Mouse (Mus musculus) stomach, postnatal 0 days (tissue): ENCODE measurements at regions not wholly inside any gene's neighbourhood (a gene's known extent, or its start where the extent isn't known, plus 50 kb on each side); places are given as distances from the start of the nearest gene placed in this dataset.
A peak's percentile ranks its signal among the peaks of the same experiment; 100 is the strongest.

Experiments
- ATAC-seq: fragments of 200-750 bp; cut with Nextera tagmentation; 2 replicates; pipeline ENCODE4 v1.8.0; 2017; ENCODE audit not compliant: low FRiP score, low TSS enrichment
- DNase-seq: peaks from one replicate; pipeline ENCODE4 v3.0.0-alpha.2; 2016; ENCODE audit warnings: low spot score
- H3K27ac ChIP-seq: fragments of 300-500 bp; sonication (generic); replicated peaks from 2 replicates; pipeline ENCODE4 v1.5.1; 2014; ENCODE audit warnings: mild to moderate bottlenecking, control low read depth
- H3K27me3 ChIP-seq: fragments of 300-500 bp; sonication (generic); 2 replicates; pipeline ENCODE4 v1.6.1; 2014; ENCODE audit warnings: low read length; ENCODE audit not compliant: control insufficient read depth, insufficient read depth
- H3K36me3 ChIP-seq: fragments of 300-500 bp; sonication (generic); 2 replicates; pipeline ENCODE4 v1.6.1; 2014; ENCODE audit warnings: low read length, mixed read lengths; ENCODE audit not compliant: control insufficient read depth, insufficient read depth
- H3K4me1 ChIP-seq: fragments of 300-500 bp; sonication (generic); replicated peaks from 2 replicates; pipeline ENCODE4 v1.6.1; 2014; ENCODE audit warnings: antibody characterized with exemption; ENCODE audit not compliant: control insufficient read depth, insufficient read depth
- H3K4me2 ChIP-seq: fragments of 300-500 bp; sonication (generic); replicated peaks from 2 replicates; pipeline ENCODE4 v1.6.1; 2014; ENCODE audit warnings: low read depth, mild to moderate bottlenecking, control low read depth, moderate library complexity
- H3K4me3 ChIP-seq: fragments of 300-500 bp; sonication (generic); 2 replicates; pipeline ENCODE4 v1.5.1; 2014; ENCODE audit warnings: low read depth, low read length, control low read depth
- H3K9ac ChIP-seq: fragments of 300-500 bp; sonication (generic); 2 replicates; pipeline ENCODE4 v1.6.1; 2014; ENCODE audit warnings: mild to moderate bottlenecking, low read length, control low read depth, mixed read lengths
- H3K9me3 ChIP-seq: fragments of 300-500 bp; sonication (generic); 2 replicates; pipeline ENCODE4 v1.6.1; 2016; ENCODE audit warnings: low read length; ENCODE audit not compliant: control insufficient read depth
- CTCF ChIP-seq: IDR thresholded peaks from 2 replicates; pipeline ENCODE4 v1.5.1; 2016; ENCODE audit warnings: antibody characterized with exemption, low read depth, mild to moderate bottlenecking, moderate library complexity
- EP300 ChIP-seq: optimal IDR thresholded peaks from 2 replicates; pipeline ENCODE3; 2016; ENCODE audit warnings: antibody characterized with exemption
- WGBS: fragments of 180-500 bp; shearing (Covaris S2); extraction: QIAGEN DNeasy Blood & Tissue Kit; methylation state at CpG from one replicate; pipeline ENCODE4 v1.1.7; 2014; 5-methylcytosine and 5-hydroxymethylcytosine counted together

DNA sequence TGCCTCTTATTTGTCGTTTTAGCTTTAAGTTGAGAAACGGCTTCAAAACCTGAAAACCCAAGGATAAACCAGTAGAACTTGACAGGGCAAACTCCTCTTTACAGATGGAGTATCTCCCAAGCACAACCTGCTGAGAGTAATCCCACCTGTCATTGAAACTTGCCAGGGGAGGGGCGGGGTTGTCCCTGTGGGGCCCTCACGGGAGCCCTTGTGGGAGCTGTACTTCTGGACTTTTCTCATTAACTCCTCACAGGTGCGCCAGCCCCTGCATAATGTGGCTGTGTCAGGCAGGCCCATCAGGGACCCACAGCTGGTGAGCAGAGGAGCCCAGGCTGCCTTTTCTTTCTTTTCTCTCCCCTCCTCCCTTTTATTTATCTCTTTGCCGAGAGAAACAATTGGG is 203.9 kb upstream of the Hes1 start:
- WGBS = 32% methylated on average over 6 of the region's 6 CpGs
- H3K27ac ChIP-seq = 0 out of 2 replicates have a peak overlapping the region, but pooled peaks have one; percentile 24
- no peak for DNase-seq

GRCm38 (mm10) chr16:29861056-29861455 is 203.1 kb upstream of the Hes1 start:
- DNase-seq (no peak), ATAC-seq (no peak)
- WGBS = 44% methylated on average over 4 of the region's 4 CpGs
- no peak overlapping the region for H3K4me3 ChIP-seq
- no peaks in the 10 kb centered on the region for H3K9me3 ChIP-seq
- no peaks in the 10 kb centered on the region for H3K4me1 ChIP-seq
- H3K27ac ChIP-seq = no peak overlapping the region
- no peaks in the 10 kb centered on the region for H3K36me3 ChIP-seq
- no peaks in the 10 kb centered on the region for H3K27me3 ChIP-seq
- H3K4me2 ChIP-seq = no peak overlapping the region
- TF ChIP-seq EP300 = no peak
- TF ChIP-seq CTCF = no peak
- H3K9ac ChIP-seq = 0 out of 2 replicates have a peak overlapping the region, but pooled peaks have one; percentile 18

More for the DNA sequence above, 203.9 kb upstream of the Hes1 start:
- TF ChIP-seq CTCF (no peak), EP300 (no peak)
- Histone ChIP-seq H3K27me3 (no peaks in the 10 kb centered on the region), H3K9ac (0 out of 2 replicates have a peak overlapping the region, but pooled peaks have one; percentile 18), H3K4me2 (no peak overlapping the region), H3K36me3 (no peaks in the 10 kb centered on the region), H3K4me3 (no peak overlapping the region), H3K9me3 (no peaks in the 10 kb centered on the region), H3K4me1 (no peaks in the 10 kb centered on the region)
- no peak for ATAC-seq

GRCm38 (mm10) chr16:29865075-29865740 is 199.0 kb upstream of the Hes1 start:
- Histone ChIP-seq H3K27ac (no peak overlapping the region), H3K4me2 (no peak overlapping the region), H3K4me1 (no peaks in the 10 kb centered on the region), H3K4me3 (no peak overlapping the region), H3K9me3 (no peaks in the 10 kb centered on the region), H3K36me3 (no peaks in the 10 kb centered on the region), H3K9ac (no peak overlapping the region), H3K27me3 (no peaks in the 10 kb centered on the region)
- WGBS = 54% methylated on average over 17 of the region's 17 CpGs
- TF ChIP-seq CTCF (no peak), EP300 (no peak)
- DNase-seq (no peak), ATAC-seq (0 out of 2 replicates have a peak, but pooled peaks have one; percentile 32)

DNA sequence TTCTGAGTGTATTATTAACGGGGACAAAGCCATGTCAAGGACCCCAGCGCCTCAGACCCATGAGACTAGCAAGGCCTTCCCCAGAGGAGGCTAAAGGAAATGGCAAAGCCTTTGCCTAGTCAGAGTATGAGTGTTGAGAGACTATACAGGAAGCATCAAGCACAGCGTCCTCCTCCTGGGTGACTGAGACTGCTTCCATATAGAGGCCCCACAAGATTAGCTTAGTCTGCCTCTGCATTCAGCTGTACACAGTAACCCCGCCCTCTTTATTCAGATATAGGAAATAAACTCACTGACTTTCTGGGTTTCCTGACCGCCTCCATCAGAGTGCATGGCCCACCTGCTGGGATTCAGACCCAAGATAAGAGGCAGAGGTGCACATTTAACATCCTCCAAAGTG is 192.8 kb upstream of the Hes1 start:
- ATAC-seq = peak; percentile 77; the same call in 1 of the 2 replicates
- no peaks in the 10 kb centered on the region for H3K9me3 ChIP-seq
- no peaks in the 10 kb centered on the region for H3K36me3 ChIP-seq
- H3K9ac ChIP-seq = no peak overlapping the region
- no peak overlapping the region for H3K4me2 ChIP-seq
- H3K27me3 ChIP-seq = no peaks in the 10 kb centered on the region
- H3K4me3 ChIP-seq = no peak overlapping the region
- 74% methylated on average over 5 of the region's 5 CpGs for WGBS
- H3K4me1 ChIP-seq = no peaks in the 10 kb centered on the region
- H3K27ac ChIP-seq = no peak overlapping the region
- no peak for TF ChIP-seq EP300
- DNase-seq = no peak

GRCm38 (mm10) chr16:29876196-29876595 is 188.0 kb upstream of the Hes1 start:
- no peak for TF ChIP-seq CTCF
- TF ChIP-seq EP300 = no peak
- H3K9ac ChIP-seq = no peak overlapping the region
- H3K36me3 ChIP-seq = no peaks in the 10 kb centered on the region
- 34% methylated on average over 8 of the region's 8 CpGs for WGBS
- H3K27me3 ChIP-seq = no peaks in the 10 kb centered on the region
- H3K27ac ChIP-seq = no peak overlapping the region
- DNase-seq (no peak), ATAC-seq (no peak; the same call in 1 of the 2 replicates)
- no peak overlapping the region for H3K4me2 ChIP-seq
- H3K4me1 ChIP-seq = no peaks in the 10 kb centered on the region
- no peak overlapping the region for H3K4me3 ChIP-seq
- H3K9me3 ChIP-seq = no peaks in the 10 kb centered on the region

DNA sequence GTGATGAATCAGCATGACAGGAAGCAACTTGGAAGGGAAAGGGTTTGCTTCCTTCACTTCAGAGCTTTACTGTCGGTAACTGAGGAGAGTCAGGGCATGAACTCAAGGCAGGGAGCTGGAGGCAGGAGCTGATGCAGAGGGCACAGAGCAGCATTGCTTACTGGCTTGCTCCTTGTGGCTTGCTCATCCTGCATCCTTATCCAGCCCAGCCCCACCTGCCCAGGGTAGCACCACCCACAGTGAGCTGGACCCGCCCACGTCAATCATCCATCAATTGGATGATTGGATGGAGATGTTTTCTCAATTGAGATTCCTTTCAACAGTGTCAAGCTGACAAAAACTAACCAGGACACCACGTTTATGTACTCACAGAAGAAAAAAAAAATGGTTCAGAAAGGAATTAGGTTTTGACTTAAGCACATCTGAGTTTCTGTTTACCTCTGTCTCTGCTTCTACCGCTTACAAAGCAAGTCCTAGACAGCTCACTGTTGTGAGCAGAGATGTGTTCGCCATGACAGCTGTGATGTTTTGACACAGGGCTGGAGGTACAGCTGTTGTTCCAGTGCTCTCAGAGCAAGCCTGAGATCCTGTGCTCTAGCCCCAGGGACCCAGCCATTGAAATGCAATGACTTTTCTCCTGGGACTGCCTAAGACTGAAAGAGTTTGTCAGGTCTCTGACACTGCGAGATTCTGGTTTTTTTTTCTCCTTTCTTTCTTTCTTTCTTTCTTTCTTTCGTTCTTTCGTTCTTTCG is 186.6 kb upstream of the Hes1 start:
- Histone ChIP-seq H3K36me3 (no peaks in the 10 kb centered on the region), H3K9me3 (no peaks in the 10 kb centered on the region), H3K4me3 (no peak overlapping the region), H3K4me1 (peaks cover 6% of the 10 kb centered on the region), H3K4me2 (no peak overlapping the region), H3K27ac (no peak overlapping the region), H3K27me3 (no peaks in the 10 kb centered on the region), H3K9ac (no peak overlapping the region)
- WGBS = 39% methylated on average over 10 of the region's 10 CpGs
- TF ChIP-seq EP300 (no peak), CTCF (no peak)
- no peak for DNase-seq
- ATAC-seq = no peak
